Mouse (Mus musculus): Measurements from ENCODE around the gene Id4. TPM values are rescaled to one million over a fixed set of nuclear protein-coding genes. Genes with fewer than 3 reads are reported as not detected.

The Id4 gene
- polyA plus RNA-seq (2015; fragmentation: Nextera tagmentation; extraction: Ambion mirVana): 3.7 and 4.8 TPM in 2 replicates

GRCm38 (mm10) chr13:48260690-48261278 lies at the start of gene Id4:
Gene Id4 (plus strand): TSS chr13:48261228.
- ATAC-seq (ENCODE audit: insufficient read depth, low FRiP score): peak; percentile 97
- peak within 1 kb of the TSS; percentile 86 for H3K9ac ChIP-seq (ENCODE audit: low read length)
- H3K4me2 ChIP-seq (ENCODE audit: low read depth, low read length): peak within 1 kb of the TSS; percentile 84
- no peaks in the 10 kb centered on the region; the same call in 1 of the 2 replicates for H3K4me1 ChIP-seq (ENCODE audit: control insufficient read depth, insufficient read depth, low read length)
- no peaks in the 10 kb centered on the region for H3K9me3 ChIP-seq (replicated peaks; ENCODE audit: control insufficient read depth, low read length)
- H3K4me3 ChIP-seq (replicated peaks; ENCODE audit: low read length): peak within 1 kb of the TSS; percentile 80
- WGBS: under 1% methylated on average over 52 of the region's 52 CpGs
- peak within 1 kb of the TSS; percentile 95 for H3K27ac ChIP-seq (ENCODE audit: low read length)
- no peaks in the 10 kb centered on the region for H3K36me3 ChIP-seq (ENCODE audit: control insufficient read depth, insufficient read depth, low read length)
- H3K27me3 ChIP-seq (ENCODE audit: control insufficient read depth, insufficient read depth, low read length): no peaks in the 10 kb centered on the region

GRCm38 (mm10) chr13:48227136-48227535 lies 33.9 kb upstream of the Id4 start:
- no peaks in the 10 kb centered on the region for H3K27me3 ChIP-seq (ENCODE audit: control insufficient read depth, insufficient read depth, low read length)
- H3K36me3 ChIP-seq (ENCODE audit: control insufficient read depth, insufficient read depth, low read length): no peaks in the 10 kb centered on the region
- peaks cover 17% of the 10 kb centered on the region for H3K4me1 ChIP-seq (ENCODE audit: control insufficient read depth, insufficient read depth, low read length)
- H3K9ac ChIP-seq (ENCODE audit: low read length): no peak overlapping the region
- 34% methylated on average over 8 of the region's 8 CpGs for WGBS
- no peaks in the 10 kb centered on the region for H3K9me3 ChIP-seq (replicated peaks; ENCODE audit: control insufficient read depth, low read length)
- no peak overlapping the region; the same call in 1 of the 2 replicates for H3K27ac ChIP-seq (ENCODE audit: low read length)
- ATAC-seq (ENCODE audit: insufficient read depth, low FRiP score): no peak
- H3K4me2 ChIP-seq (ENCODE audit: low read depth, low read length): peak overlapping the region; percentile 43
- H3K4me3 ChIP-seq (replicated peaks; ENCODE audit: low read length): peak overlapping the region; percentile 25

GRCm38 (mm10) chr13:48227712-48228111 lies 33.3 kb upstream of the Id4 start:
- Histone ChIP-seq H3K27me3 (ENCODE audit: control insufficient read depth, insufficient read depth, low read length) (no peaks in the 10 kb centered on the region), H3K4me2 (ENCODE audit: low read depth, low read length) (peak overlapping the region; percentile 52), H3K4me1 (ENCODE audit: control insufficient read depth, insufficient read depth, low read length) (peaks cover 17% of the 10 kb centered on the region), H3K36me3 (ENCODE audit: control insufficient read depth, insufficient read depth, low read length) (no peaks in the 10 kb centered on the region), H3K4me3 (replicated peaks; ENCODE audit: low read length) (peak overlapping the region; percentile 34), H3K9ac (ENCODE audit: low read length) (peak overlapping the region; percentile 59), H3K27ac (ENCODE audit: low read length) (peak overlapping the region; percentile 74), H3K9me3 (replicated peaks; ENCODE audit: control insufficient read depth, low read length) (no peaks in the 10 kb centered on the region)
- peak; percentile 99 for ATAC-seq (ENCODE audit: insufficient read depth, low FRiP score)
- WGBS: 0% methylated on average over 38 of the region's 38 CpGs

GRCm38 (mm10) chr13:48228114-48228513 lies 32.9 kb upstream of the Id4 start:
- WGBS: 25% methylated on average over 4 of the region's 4 CpGs

GRCm38 (mm10) chr13:48230996-48231395 lies 30.0 kb upstream of the Id4 start:
- no peak overlapping the region for H3K4me3 ChIP-seq (replicated peaks; ENCODE audit: low read length)
- H3K9me3 ChIP-seq (replicated peaks; ENCODE audit: control insufficient read depth, low read length): no peaks in the 10 kb centered on the region
- no peak overlapping the region for H3K4me2 ChIP-seq (ENCODE audit: low read depth, low read length)
- WGBS: 49% methylated on average over 6 of the region's 6 CpGs
- no peaks in the 10 kb centered on the region for H3K36me3 ChIP-seq (ENCODE audit: control insufficient read depth, insufficient read depth, low read length)
- ATAC-seq (ENCODE audit: insufficient read depth, low FRiP score): no peak
- H3K27ac ChIP-seq (ENCODE audit: low read length): peak overlapping the region; percentile 41; the same call in 1 of the 2 replicates
- no peaks in the 10 kb centered on the region for H3K27me3 ChIP-seq (ENCODE audit: control insufficient read depth, insufficient read depth, low read length)
- peaks cover 17% of the 10 kb centered on the region for H3K4me1 ChIP-seq (ENCODE audit: control insufficient read depth, insufficient read depth, low read length)
- H3K9ac ChIP-seq (ENCODE audit: low read length): no peak overlapping the region

More at GRCm38 (mm10) chr13:48228114-48228513, 32.9 kb upstream of the Id4 start:
- Histone ChIP-seq H3K4me2 (ENCODE audit: low read depth, low read length) (peak overlapping the region; percentile 52), H3K4me3 (replicated peaks; ENCODE audit: low read length) (peak overlapping the region; percentile 34), H3K9me3 (replicated peaks; ENCODE audit: control insufficient read depth, low read length) (no peaks in the 10 kb centered on the region), H3K27me3 (ENCODE audit: control insufficient read depth, insufficient read depth, low read length) (no peaks in the 10 kb centered on the region), H3K27ac (ENCODE audit: low read length) (peak overlapping the region; percentile 74), H3K4me1 (ENCODE audit: control insufficient read depth, insufficient read depth, low read length) (peaks cover 17% of the 10 kb centered on the region), H3K9ac (ENCODE audit: low read length) (peak overlapping the region; percentile 59), H3K36me3 (ENCODE audit: control insufficient read depth, insufficient read depth, low read length) (no peaks in the 10 kb centered on the region)
- 0 out of 2 replicates have a peak, but pooled peaks have one; percentile 6 for ATAC-seq (ENCODE audit: insufficient read depth, low FRiP score)

- ATAC-seq (ENCODE audit: insufficient read depth, low FRiP score): no peak
- Histone ChIP-seq H3K4me3 (replicated peaks; ENCODE audit: low read length) (no peak overlapping the region), H3K36me3 (ENCODE audit: control insufficient read depth, insufficient read depth, low read length) (no peaks in the 10 kb centered on the region), H3K4me2 (ENCODE audit: low read depth, low read length) (no peak overlapping the region), H3K9ac (ENCODE audit: low read length) (no peak overlapping the region), H3K4me1 (ENCODE audit: control insufficient read depth, insufficient read depth, low read length) (peaks cover 4% of the 10 kb centered on the region; the same call in 1 of the 2 replicates), H3K9me3 (replicated peaks; ENCODE audit: control insufficient read depth, low read length) (no peaks in the 10 kb centered on the region), H3K27me3 (ENCODE audit: control insufficient read depth, insufficient read depth, low read length) (no peaks in the 10 kb centered on the region), H3K27ac (ENCODE audit: low read length) (no peak overlapping the region)
- WGBS: 80% methylated on average over 4 of the region's 4 CpGs
These were observed 24.6 kb upstream of the Id4 start for GRCm38 (mm10) chr13:48236436-48236835.

GRCm38 (mm10) chr13:48236865-48237264 lies 24.2 kb upstream of the Id4 start:
- Histone ChIP-seq H3K9ac (ENCODE audit: low read length) (no peak overlapping the region), H3K9me3 (replicated peaks; ENCODE audit: control insufficient read depth, low read length) (no peaks in the 10 kb centered on the region), H3K36me3 (ENCODE audit: control insufficient read depth, insufficient read depth, low read length) (no peaks in the 10 kb centered on the region), H3K27me3 (ENCODE audit: control insufficient read depth, insufficient read depth, low read length) (no peaks in the 10 kb centered on the region), H3K4me1 (ENCODE audit: control insufficient read depth, insufficient read depth, low read length) (no peaks in the 10 kb centered on the region), H3K4me3 (replicated peaks; ENCODE audit: low read length) (no peak overlapping the region), H3K4me2 (ENCODE audit: low read depth, low read length) (no peak overlapping the region), H3K27ac (ENCODE audit: low read length) (no peak overlapping the region)
- no peak for ATAC-seq (ENCODE audit: insufficient read depth, low FRiP score)
- WGBS: 60% methylated on average over 7 of the region's 7 CpGs

- no peak for ATAC-seq (ENCODE audit: insufficient read depth, low FRiP score)
- Histone ChIP-seq H3K9ac (ENCODE audit: low read length) (no peak overlapping the region), H3K27ac (ENCODE audit: low read length) (no peak overlapping the region), H3K4me2 (ENCODE audit: low read depth, low read length) (no peak overlapping the region), H3K36me3 (ENCODE audit: control insufficient read depth, insufficient read depth, low read length) (no peaks in the 10 kb centered on the region), H3K4me3 (replicated peaks; ENCODE audit: low read length) (no peak overlapping the region), H3K4me1 (ENCODE audit: control insufficient read depth, insufficient read depth, low read length) (no peaks in the 10 kb centered on the region), H3K9me3 (replicated peaks; ENCODE audit: control insufficient read depth, low read length) (no peaks in the 10 kb centered on the region), H3K27me3 (ENCODE audit: control insufficient read depth, insufficient read depth, low read length) (no peaks in the 10 kb centered on the region)
- WGBS: 14% methylated on average over 4 of the region's 4 CpGs
These were observed 23.5 kb upstream of the Id4 start for GRCm38 (mm10) chr13:48237516-48237915.

GRCm38 (mm10) chr13:48245235-48246012 lies 15.6 kb upstream of the Id4 start:
- no peaks in the 10 kb centered on the region for H3K36me3 ChIP-seq (ENCODE audit: control insufficient read depth, insufficient read depth, low read length)
- H3K27ac ChIP-seq (ENCODE audit: low read length): no peak overlapping the region
- ATAC-seq (ENCODE audit: insufficient read depth, low FRiP score): no peak
- no peak overlapping the region for H3K4me3 ChIP-seq (replicated peaks; ENCODE audit: low read length)
- H3K9ac ChIP-seq (ENCODE audit: low read length): no peak overlapping the region
- no peaks in the 10 kb centered on the region for H3K4me1 ChIP-seq (ENCODE audit: control insufficient read depth, insufficient read depth, low read length)
- no peaks in the 10 kb centered on the region for H3K27me3 ChIP-seq (ENCODE audit: control insufficient read depth, insufficient read depth, low read length)
- H3K4me2 ChIP-seq (ENCODE audit: low read depth, low read length): no peak overlapping the region
- no peaks in the 10 kb centered on the region for H3K9me3 ChIP-seq (replicated peaks; ENCODE audit: control insufficient read depth, low read length)
- WGBS: 46% methylated on average over 5 of the region's 5 CpGs
